In the genomic region with DNA sequence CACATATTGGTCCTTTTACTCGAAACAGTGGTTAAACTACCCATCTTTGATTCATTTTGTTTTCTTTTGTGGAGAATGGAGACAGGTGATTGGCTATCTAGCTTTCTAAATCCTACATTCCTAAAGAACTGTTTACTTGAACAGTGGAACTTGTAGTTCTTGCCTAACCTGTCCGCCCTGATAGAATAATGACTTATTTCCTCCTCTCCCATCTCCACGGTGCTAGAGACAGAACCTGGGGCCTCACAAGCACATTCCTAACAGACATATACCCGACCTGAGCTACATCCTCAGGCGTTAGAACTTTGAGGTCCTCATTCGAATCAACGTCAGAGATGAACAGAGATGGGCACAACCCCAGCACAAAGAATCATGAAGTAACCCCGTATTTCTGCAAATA, we compare ENCODE assay signal across 25 mouse cellular contexts. TPM values are rescaled to one million over a fixed set of nuclear protein-coding genes. Genes with fewer than 3 reads are reported as not detected.
DNase-seq lines count a peak whose midpoint lies in the region; ATAC-seq and TF ChIP-seq lines count a peak whose summit lies in the region.
"Had no signal": no experiment of that assay in that cellular context is flagged by ENCODE, and none has a peak within 500 bp of the region (broad histone marks: within the 10 kb centered on the region; RNA-seq: fewer than 3 reads in every experiment).

No protein-coding gene starts in this region.

- H3K27ac ChIP-seq in embryonic facial prominence, embryonic 14.5 days (replicated peaks; ENCODE audit: low read depth, low read length): no peak overlapping the region
- no peak overlapping the region for H3K27ac ChIP-seq in embryonic facial prominence, embryonic 10.5 days (replicated peaks)
- no peak overlapping the region for H3K27ac ChIP-seq in lung, postnatal 0 days (ENCODE audit: low read length)
- peak overlapping the region; percentile 60; the same call in 1 of the 2 replicates for H3K27ac ChIP-seq in ES-Bruce4 (ENCODE audit: insufficient read depth, low read length)
- H3K27ac ChIP-seq: embryonic facial prominence, embryonic 12.5 days; embryonic facial prominence, embryonic 15.5 days; forebrain, embryonic 10.5 days; forebrain, embryonic 12.5 days had no signal

- DNase-seq in embryonic facial prominence, embryonic 14.5 days (ENCODE audit: low spot score): peak; percentile 60
- DNase-seq in embryonic facial prominence, embryonic 10.5 days (ENCODE audit: low spot score): no peak
- no peak for DNase-seq in lung, postnatal 0 days (ENCODE audit: low spot score)
- no peak for DNase-seq in lung, postnatal 25 days (ENCODE audit: low spot score)
- DNase-seq: adrenal gland, adult 2 months; adrenal gland, postnatal 10 days; adrenal gland, postnatal 25 days; B cell, adult 2 months; cerebellum, adult 11 months; cerebellum, adult 18-20 months; cerebellum, adult 8-10 months; cerebellum, adult 9-11 months; cerebellum, postnatal 14 days; cerebellum, postnatal 36 days; embryo, embryonic 11 days had no signal

- no peaks in the 10 kb centered on the region for H3K4me1 ChIP-seq in embryonic facial prominence, embryonic 14.5 days (ENCODE audit: control insufficient read depth, insufficient read depth, low read length)
- H3K4me1 ChIP-seq in embryonic facial prominence, embryonic 10.5 days: peaks cover under 1% of the 10 kb centered on the region; the same call in 1 of the 2 replicates
- peaks cover under 1% of the 10 kb centered on the region; the same call in 1 of the 2 replicates for H3K4me1 ChIP-seq in lung, postnatal 0 days (ENCODE audit: insufficient read depth, low read depth, low read length)
- peaks cover 2% of the 10 kb centered on the region for H3K4me1 ChIP-seq in ES-Bruce4 (ENCODE audit: control insufficient read depth, insufficient read depth, low read length)
- H3K4me1 ChIP-seq: embryonic facial prominence, embryonic 15.5 days; forebrain, embryonic 12.5 days had no signal

- no peaks in the 10 kb centered on the region for H3K36me3 ChIP-seq in embryonic facial prominence, embryonic 14.5 days (ENCODE audit: control insufficient read depth, insufficient read depth, low read length)
- 0 out of 2 replicates have a peak, but pooled peaks cover 3% of the 10 kb centered on the region for H3K36me3 ChIP-seq in embryonic facial prominence, embryonic 10.5 days (replicated peaks)
- no peaks in the 10 kb centered on the region for H3K36me3 ChIP-seq in lung, postnatal 0 days (ENCODE audit: insufficient read depth, low read length)
- no peaks in the 10 kb centered on the region for H3K36me3 ChIP-seq in ES-Bruce4 (ENCODE audit: control insufficient read depth, insufficient read depth, low read length, poor library complexity, severe bottlenecking)
- H3K36me3 ChIP-seq: embryonic facial prominence, embryonic 12.5 days; embryonic facial prominence, embryonic 15.5 days; forebrain, embryonic 10.5 days; forebrain, embryonic 12.5 days had no signal

- no peak for TF ChIP-seq CTCF in lung, postnatal 0 days (IDR thresholded peaks at IDR 0.05)
- no peak for TF ChIP-seq CTCF in ES-Bruce4 (IDR thresholded peaks at IDR 0.05; ENCODE audit: low read depth, low read length)

- no peaks in the 10 kb centered on the region for H3K27me3 ChIP-seq in embryonic facial prominence, embryonic 14.5 days (replicated peaks; ENCODE audit: control insufficient read depth, insufficient read depth, low read length)
- 0 out of 2 replicates have a peak, but pooled peaks cover 6% of the 10 kb centered on the region for H3K27me3 ChIP-seq in embryonic facial prominence, embryonic 10.5 days (replicated peaks; ENCODE audit: low read depth, poor library complexity, severe bottlenecking)
- H3K27me3 ChIP-seq in lung, postnatal 0 days (replicated peaks; ENCODE audit: insufficient read depth, low read length): no peaks in the 10 kb centered on the region
- no peaks in the 10 kb centered on the region for H3K27me3 ChIP-seq in ES-Bruce4 (ENCODE audit: control insufficient read depth, insufficient read depth, low read length, poor library complexity, severe bottlenecking)
- H3K27me3 ChIP-seq: CH12.LX; embryonic facial prominence, embryonic 12.5 days; embryonic facial prominence, embryonic 15.5 days; forebrain, embryonic 12.5 days had no signal

- ATAC-seq in embryonic facial prominence, embryonic 14.5 days (ENCODE audit: low read depth): peak; percentile 50; the same call in 1 of the 2 replicates
- peak; percentile 33 for ATAC-seq in lung, postnatal 0 days
- ATAC-seq: CD4-positive, CD25-positive, alpha-beta regulatory T cell, adult 4 months; forebrain, embryonic 14.5 days; forebrain, embryonic 16.5 days had no signal

- H3K4me2 ChIP-seq in embryonic facial prominence, embryonic 14.5 days (ENCODE audit: low read depth, low read length): no peak overlapping the region
- H3K4me2 ChIP-seq in lung, postnatal 0 days (replicated peaks; ENCODE audit: low read depth, low read length): no peak overlapping the region
- H3K4me2 ChIP-seq: embryonic facial prominence, embryonic 12.5 days; embryonic facial prominence, embryonic 15.5 days; forebrain, embryonic 12.5 days had no signal

- 0 out of 2 replicates have a peak, but pooled peaks cover 3% of the 10 kb centered on the region for H3K9me3 ChIP-seq in embryonic facial prominence, embryonic 14.5 days (ENCODE audit: control insufficient read depth, low read length)
- no peaks in the 10 kb centered on the region for H3K9me3 ChIP-seq in embryonic facial prominence, embryonic 10.5 days
- no peaks in the 10 kb centered on the region for H3K9me3 ChIP-seq in lung, postnatal 0 days (ENCODE audit: low read length)
- no peaks in the 10 kb centered on the region for H3K9me3 ChIP-seq in ES-Bruce4 (replicated peaks; ENCODE audit: control insufficient read depth, insufficient read depth, low read length, poor library complexity, severe bottlenecking)
- H3K9me3 ChIP-seq: embryonic facial prominence, embryonic 12.5 days; embryonic facial prominence, embryonic 15.5 days; forebrain, embryonic 12.5 days had no signal

- no peak for TF ChIP-seq POLR2A in ES-Bruce4 (IDR thresholded peaks at IDR 0.05; ENCODE audit: insufficient read depth, low read length)

- no peak overlapping the region for H3K4me3 ChIP-seq in embryonic facial prominence, embryonic 14.5 days (ENCODE audit: low read depth, low read length)
- H3K4me3 ChIP-seq in embryonic facial prominence, embryonic 10.5 days: no peak overlapping the region
- H3K4me3 ChIP-seq in lung, postnatal 0 days (ENCODE audit: low read depth, low read length): no peak overlapping the region
- no peak overlapping the region for H3K4me3 ChIP-seq in ES-Bruce4 (ENCODE audit: low read depth, low read length)
- H3K4me3 ChIP-seq: embryonic facial prominence, embryonic 12.5 days; embryonic facial prominence, embryonic 15.5 days; erythroblast, embryonic 14.5 days; forebrain, embryonic 10.5 days; forebrain, embryonic 12.5 days had no signal

- 0 out of 2 replicates have a peak, but pooled peaks have one; percentile 12 for TF ChIP-seq EP300 in lung, postnatal 0 days (IDR thresholded peaks at IDR 0.05)
- TF ChIP-seq EP300 in ES-Bruce4 (IDR thresholded peaks at IDR 0.05; ENCODE audit: insufficient read depth, low read depth, low read length): no peak

- 58% methylated on average over 8 of the region's 8 CpGs for WGBS in embryonic facial prominence, embryonic 14.5 days
- 69% methylated on average over 8 of the region's 8 CpGs for WGBS in embryonic facial prominence, embryonic 10.5 days
- WGBS in lung, postnatal 0 days: 44% methylated on average over 8 of the region's 8 CpGs

- H3K9ac ChIP-seq in embryonic facial prominence, embryonic 14.5 days (ENCODE audit: low read depth, low read length): no peak overlapping the region
- H3K9ac ChIP-seq in lung, postnatal 0 days (replicated peaks; ENCODE audit: low read depth): no peak overlapping the region
- H3K9ac ChIP-seq in ES-Bruce4 (ENCODE audit: low read depth, poor library complexity, severe bottlenecking): no peak overlapping the region
- H3K9ac ChIP-seq: embryonic facial prominence, embryonic 12.5 days; embryonic facial prominence, embryonic 15.5 days; forebrain, embryonic 12.5 days had no signal

RNA-seq across cellular contexts. Expression of gene Tjp2, which starts 44.4 kb away (rescaled TPM):
- 14.7 and 16.1 TPM in 2 replicates for polyA plus RNA-seq in embryonic facial prominence, embryonic 14.5 days (2014; fragmentation: Nextera tagmentation; extraction: Ambion mirVana)
- 35.1 TPM in 2 replicates for polyA plus RNA-seq in embryonic facial prominence, embryonic 10.5 days (2016; fragmentation: Nextera tagmentation; extraction: Ambion mirVana)
- polyA plus RNA-seq in lung, postnatal 0 days (2015; fragmentation: Nextera tagmentation; extraction: Ambion mirVana): 37.8 and 48.3 TPM in 2 replicates
- polyA plus RNA-seq in ES-Bruce4 (2011; ENCODE audit: insufficient read depth, insufficient read length, low read depth, missing spikeins): 114 and 115 TPM in 2 replicates
